Mouse (Mus musculus) embryonic facial prominence, embryonic 11.5 days (tissue): ENCODE measurements around the gene H6pd. TPM values are rescaled to one million over a fixed set of nuclear protein-coding genes. Genes with fewer than 3 reads are reported as not detected.

ENCODE experiments used
- ATAC-seq: fragments of 200-750 bp; cut with Nextera tagmentation; replicated peaks from 2 replicates; pipeline ENCODE4 v1.8.0; 2017; ENCODE audit warnings: low read depth; ENCODE audit not compliant: insufficient number of reproducible peaks, low FRiP score, low TSS enrichment
- DNase-seq: peaks from one replicate; pipeline ENCODE4 v3.0.0-alpha.2; 2015; ENCODE audit warnings: low spot score
- H3K27ac ChIP-seq: fragments of 300-500 bp; sonication (generic); replicated peaks from 2 replicates; pipeline ENCODE4 v1.5.1; 2014; ENCODE audit warnings: mild to moderate bottlenecking, low read depth, low read length, control low read depth
- H3K27me3 ChIP-seq: fragments of 300-500 bp; sonication (generic); 2 replicates; pipeline ENCODE4 v1.6.1; 2014; ENCODE audit warnings: mild to moderate bottlenecking, low read length, moderate library complexity, mixed read lengths; ENCODE audit not compliant: control insufficient read depth, insufficient read depth
- H3K36me3 ChIP-seq: fragments of 300-500 bp; sonication (generic); replicated peaks from 2 replicates; pipeline ENCODE4 v1.6.1; 2014; ENCODE audit warnings: low read depth, mild to moderate bottlenecking, low read length, moderate library complexity, mixed read lengths; ENCODE audit not compliant: control insufficient read depth, insufficient read depth
- H3K4me1 ChIP-seq: fragments of 300-500 bp; sonication (generic); 2 replicates; pipeline ENCODE4 v1.6.1; 2014; ENCODE audit warnings: low read length, mixed read lengths; ENCODE audit not compliant: control insufficient read depth, insufficient read depth
- H3K4me2 ChIP-seq: fragments of 300-500 bp; sonication (generic); 2 replicates; pipeline ENCODE4 v1.6.1; 2014; ENCODE audit warnings: low read depth, mild to moderate bottlenecking, control low read depth, low read length, moderate library complexity
- H3K4me3 ChIP-seq: fragments of 300-500 bp; sonication (generic); 2 replicates; pipeline ENCODE4 v1.5.1; 2014; ENCODE audit warnings: low read depth, low read length, control low read depth
- H3K9ac ChIP-seq: fragments of 300-500 bp; sonication (generic); replicated peaks from 2 replicates; pipeline ENCODE4 v1.6.1; 2014; ENCODE audit warnings: mild to moderate bottlenecking, control low read depth, low read length
- H3K9me3 ChIP-seq: fragments of 300-500 bp; sonication (generic); replicated peaks from 2 replicates; pipeline ENCODE4 v1.6.1; 2016; ENCODE audit warnings: mild to moderate bottlenecking, low read length, inconsistent platforms, mixed read lengths; ENCODE audit not compliant: control insufficient read depth
- WGBS: fragments of 180-500 bp; shearing (Covaris S2); extraction: QIAGEN DNeasy Blood & Tissue Kit; methylation state at CpG from one replicate; pipeline ENCODE4 v1.1.7; 2014; 5-methylcytosine and 5-hydroxymethylcytosine counted together
- polyA plus RNA-seq: library from polyadenylated mRNA; unstranded; fragments of >200 nt; fragmentation: Nextera tagmentation; extraction: Ambion mirVana; gene quantifications from 2 replicates; pipeline ENCODE4 v1.2.1, GENCODE M21; 2014

Gene H6pd
- 3.2 and 3.9 TPM in 2 replicates for polyA plus RNA-seq

- peak; percentile 96 for DNase-seq
- WGBS, result 5% methylated on average over 52 of the region's 52 CpGs
- H3K36me3 ChIP-seq, result no peaks in the 10 kb centered on the region
- H3K27ac ChIP-seq, result peak within 1 kb of the TSS; percentile 85
- H3K4me2 ChIP-seq, result peak within 1 kb of the TSS; percentile 84
- H3K9me3 ChIP-seq, result no peaks in the 10 kb centered on the region
- H3K9ac ChIP-seq, result peak within 1 kb of the TSS; percentile 83
- no peaks in the 10 kb centered on the region for H3K27me3 ChIP-seq
- ATAC-seq, result peak; percentile 84
- no peaks in the 10 kb centered on the region for H3K4me1 ChIP-seq
- peak within 1 kb of the TSS; percentile 70 for H3K4me3 ChIP-seq
Measured at GRCm38 (mm10) chr4:150008853-150009586, at the start of gene H6pd. Gene H6pd, minus strand, starts transcription at chr4:150009023.

GRCm38 (mm10) chr4:150057722-150058121 lies 48.9 kb upstream of the H6pd start:
- no peaks in the 10 kb centered on the region for H3K4me1 ChIP-seq
- H3K36me3 ChIP-seq, result no peaks in the 10 kb centered on the region
- H3K27ac ChIP-seq, result no peak overlapping the region
- DNase-seq (no peak), ATAC-seq (no peak)
- H3K9ac ChIP-seq, result no peak overlapping the region
- no peak overlapping the region for H3K4me2 ChIP-seq
- 85% methylated on average over 12 of the region's 12 CpGs for whole genome bisulfite sequencing
- H3K27me3 ChIP-seq, result no peaks in the 10 kb centered on the region
- H3K4me3 ChIP-seq, result no peak overlapping the region
- no peaks in the 10 kb centered on the region for H3K9me3 ChIP-seq

- no peak overlapping the region for H3K4me3 ChIP-seq
- H3K36me3 ChIP-seq, result no peaks in the 10 kb centered on the region
- no peak overlapping the region for H3K27ac ChIP-seq
- H3K4me1 ChIP-seq, result no peaks in the 10 kb centered on the region
- no peaks in the 10 kb centered on the region for H3K27me3 ChIP-seq
- 83% methylated on average over 7 of the region's 7 CpGs for WGBS
- no peak overlapping the region for H3K4me2 ChIP-seq
- DNase-seq (no peak), ATAC-seq (no peak)
- no peak overlapping the region for H3K9ac ChIP-seq
- no peaks in the 10 kb centered on the region for H3K9me3 ChIP-seq
Measured at GRCm38 (mm10) chr4:150056171-150056570, 47.3 kb upstream of the H6pd start.

GRCm38 (mm10) chr4:150052380-150052779 lies 43.6 kb upstream of the H6pd start:
- no peak overlapping the region for H3K27ac ChIP-seq
- H3K9me3 ChIP-seq, result no peaks in the 10 kb centered on the region
- H3K4me2 ChIP-seq, result no peak overlapping the region
- H3K4me1 ChIP-seq, result peaks cover 2% of the 10 kb centered on the region; the same call in 1 of the 2 replicates
- 93% methylated on average over 3 of the region's 3 CpGs for WGBS
- H3K4me3 ChIP-seq, result no peak overlapping the region
- peaks cover 21% of the 10 kb centered on the region for H3K27me3 ChIP-seq
- no peaks in the 10 kb centered on the region for H3K36me3 ChIP-seq
- DNase-seq, result no peak
- no peak overlapping the region for H3K9ac ChIP-seq
- no peak for ATAC-seq

- H3K4me2 ChIP-seq, result no peak overlapping the region
- H3K9ac ChIP-seq, result no peak overlapping the region; the same call in 1 of the 2 replicates
- H3K9me3 ChIP-seq, result no peaks in the 10 kb centered on the region
- WGBS, result 77% methylated on average over 8 of the region's 8 CpGs
- H3K36me3 ChIP-seq, result no peaks in the 10 kb centered on the region
- H3K27me3 ChIP-seq, result peaks cover 23% of the 10 kb centered on the region
- peaks cover 2% of the 10 kb centered on the region; the same call in 1 of the 2 replicates for H3K4me1 ChIP-seq
- no peak overlapping the region for H3K27ac ChIP-seq
- no peak for DNase-seq
- no peak for ATAC-seq
- no peak overlapping the region for H3K4me3 ChIP-seq
Measured at GRCm38 (mm10) chr4:150051514-150051913, 42.7 kb upstream of the H6pd start.

GRCm38 (mm10) chr4:150049564-150050226 lies 40.9 kb upstream of the H6pd start:
- WGBS, result 20% methylated on average over 13 of the region's 13 CpGs
- Histone ChIP-seq H3K27ac (no peak overlapping the region), H3K4me3 (no peak overlapping the region), H3K36me3 (no peaks in the 10 kb centered on the region), H3K9me3 (no peaks in the 10 kb centered on the region), H3K27me3 (peaks cover 23% of the 10 kb centered on the region), H3K4me1 (peaks cover 2% of the 10 kb centered on the region; the same call in 1 of the 2 replicates), H3K9ac (no peak overlapping the region), H3K4me2 (no peak overlapping the region)
- DNase-seq (no peak), ATAC-seq (no peak)

- peaks cover 2% of the 10 kb centered on the region; the same call in 1 of the 2 replicates for H3K4me1 ChIP-seq
- H3K9ac ChIP-seq, result peak overlapping the region; percentile 51
- no peaks in the 10 kb centered on the region for H3K36me3 ChIP-seq
- peaks cover 23% of the 10 kb centered on the region for H3K27me3 ChIP-seq
- no peak overlapping the region for H3K27ac ChIP-seq
- peak overlapping the region; percentile 51 for H3K4me3 ChIP-seq
- ATAC-seq (no peak), DNase-seq (no peak)
- 16% methylated on average over 15 of the region's 15 CpGs for WGBS
- H3K9me3 ChIP-seq, result no peaks in the 10 kb centered on the region
- peak overlapping the region; percentile 88 for H3K4me2 ChIP-seq
Measured at GRCm38 (mm10) chr4:150049157-150049513, 40.3 kb upstream of the H6pd start.
